Mouse (Mus musculus) liver, postnatal 0 days (tissue): ENCODE measurements around the gene Wwox. TPM values are rescaled to one million over a fixed set of nuclear protein-coding genes. Genes with fewer than 3 reads are reported as not detected.
A peak's percentile ranks its signal among the peaks of the same experiment; 100 is the strongest.

Source experiments
- ATAC-seq: fragments of 200-750 bp; cut with Nextera tagmentation; 2 replicates; pipeline ENCODE4 v1.8.0; 2017; ENCODE audit warnings: mild to moderate bottlenecking, moderate library complexity
- DNase-seq: peaks from one replicate; pipeline ENCODE4 v3.0.0-alpha.2; 2016
- H3K27ac ChIP-seq: fragments of 300-500 bp; sonication (generic); 2 replicates; pipeline ENCODE4 v1.5.1; 2014; ENCODE audit warnings: antibody characterized with exemption, moderate library complexity, mild to moderate bottlenecking, low read depth
- H3K27me3 ChIP-seq: fragments of 300-500 bp; sonication (generic); 2 replicates; pipeline ENCODE4 v1.6.1; 2014; ENCODE audit warnings: low read length, control low read depth, mixed read lengths; ENCODE audit not compliant: insufficient read depth
- H3K36me3 ChIP-seq: fragments of 300-500 bp; sonication (generic); replicated peaks from 2 replicates; pipeline ENCODE4 v1.6.1; 2014; ENCODE audit warnings: mild to moderate bottlenecking, control low read depth, low read length, moderate library complexity, mixed read lengths; ENCODE audit not compliant: insufficient read depth
- H3K4me1 ChIP-seq: fragments of 300-500 bp; sonication (generic); 2 replicates; pipeline ENCODE4 v1.6.1; 2014; ENCODE audit warnings: antibody characterized with exemption, mild to moderate bottlenecking, control low read depth; ENCODE audit not compliant: insufficient read depth
- H3K4me2 ChIP-seq: fragments of 300-500 bp; sonication (generic); 2 replicates; pipeline ENCODE4 v1.6.1; 2014; ENCODE audit warnings: low read depth, mild to moderate bottlenecking, low read length, moderate library complexity, mixed read lengths
- H3K4me3 ChIP-seq: fragments of 300-500 bp; sonication (generic); 2 replicates; pipeline ENCODE4 v1.5.1; 2014; ENCODE audit warnings: low read depth, low read length
- H3K9ac ChIP-seq: fragments of 300-500 bp; sonication (generic); replicated peaks from 2 replicates; pipeline ENCODE4 v1.6.1; 2014; ENCODE audit warnings: mild to moderate bottlenecking, moderate library complexity
- H3K9me3 ChIP-seq: fragments of 300-500 bp; sonication (generic); 2 replicates; pipeline ENCODE4 v1.6.1; 2016; ENCODE audit warnings: mild to moderate bottlenecking, control low read depth, low read length, mixed read lengths
- CTCF ChIP-seq: sonication (generic); IDR thresholded peaks from 2 replicates; pipeline ENCODE4 v1.5.1; 2016; ENCODE audit warnings: antibody characterized with exemption, low read depth
- EP300 ChIP-seq: IDR thresholded peaks from 2 replicates; pipeline ENCODE4 v1.6.1; 2016; ENCODE audit warnings: antibody characterized with exemption, low read depth, mild to moderate bottlenecking
- WGBS: fragments of 180-500 bp; shearing (Covaris S2); extraction: QIAGEN DNeasy Blood & Tissue Kit; methylation state at CpG from one replicate; pipeline ENCODE4 v1.1.7; 2014; ENCODE audit not compliant: insufficient replicate concordance; 5-methylcytosine and 5-hydroxymethylcytosine counted together
- polyA plus RNA-seq: library from polyadenylated mRNA; unstranded; fragments of >200 nt; fragmentation: Nextera tagmentation; extraction: Ambion mirVana; gene quantifications from 2 replicates; pipeline ENCODE4 v1.2.1, GENCODE M21; 2015

The Wwox gene
- polyA plus RNA-seq, 1 experiment from 2014 or later: 3.9 TPM

DNA sequence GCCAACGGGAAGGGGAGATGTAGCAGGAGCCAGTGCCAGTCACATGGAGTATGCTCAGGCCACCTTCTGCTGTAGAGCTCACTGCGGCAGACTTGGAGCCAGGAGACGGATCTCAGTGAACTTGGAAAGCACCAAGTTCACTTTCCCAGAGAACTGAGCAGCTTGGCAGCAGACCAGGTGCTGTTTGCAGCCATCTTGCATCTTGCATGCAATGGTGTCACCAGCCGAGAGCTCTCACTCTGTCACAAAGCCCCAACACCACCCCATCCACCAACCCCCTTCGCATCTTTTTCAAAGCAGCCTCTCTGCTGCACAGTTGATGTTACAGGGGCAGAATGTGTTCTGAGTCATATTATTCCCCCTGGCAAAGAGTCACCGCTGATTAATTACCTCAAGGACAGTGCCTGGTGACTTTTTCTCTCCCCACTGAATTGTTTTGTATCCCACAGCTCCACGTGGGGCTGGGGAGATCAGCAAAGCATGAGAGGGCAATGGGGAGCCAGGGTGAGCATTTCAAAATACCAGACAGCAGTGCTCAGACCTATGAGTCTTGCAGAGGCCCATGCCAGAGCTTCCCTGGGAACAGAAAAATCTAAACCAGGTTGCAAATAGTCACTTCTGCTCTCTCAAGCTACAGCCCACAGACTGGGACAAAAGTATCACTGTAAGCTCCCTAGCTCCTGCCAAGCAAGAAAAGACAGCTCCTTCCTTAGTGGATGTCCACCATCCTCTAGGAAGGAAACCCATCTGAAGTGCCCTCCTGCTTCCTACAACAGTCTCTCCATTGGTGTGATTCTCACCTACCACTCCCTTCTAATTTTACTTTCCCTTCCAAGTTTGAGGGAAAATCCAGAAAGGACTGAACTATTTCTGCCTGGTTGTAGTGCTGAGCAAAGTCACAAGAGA lies 642.1 kb downstream of the Wwox start:
- no peak for TF ChIP-seq CTCF
- no peak for TF ChIP-seq EP300
- Histone ChIP-seq H3K9me3 (no peaks in the 10 kb centered on the region), H3K4me3 (no peak overlapping the region), H3K9ac (no peak overlapping the region), H3K27me3 (no peaks in the 10 kb centered on the region), H3K27ac (no peak overlapping the region), H3K4me1 (no peaks in the 10 kb centered on the region), H3K36me3 (no peaks in the 10 kb centered on the region), H3K4me2 (no peak overlapping the region)
- 68% methylated on average over 7 of the region's 7 CpGs for WGBS
- no peak for ATAC-seq
- no peak for DNase-seq

- ATAC-seq: no peak
- no peak overlapping the region for H3K4me2 ChIP-seq
Observed at GRCm38 (mm10) chr8:115088162-115088561, 648.7 kb downstream of the Wwox start.

GRCm38 (mm10) chr8:115089744-115090143 lies 650.3 kb downstream of the Wwox start:
- ATAC-seq (peak; percentile 62; the same call in 1 of the 2 replicates), DNase-seq (no peak)
- Histone ChIP-seq H3K4me1 (no peaks in the 10 kb centered on the region), H3K9ac (no peak overlapping the region), H3K4me2 (no peak overlapping the region), H3K36me3 (no peaks in the 10 kb centered on the region), H3K27ac (no peak overlapping the region), H3K27me3 (no peaks in the 10 kb centered on the region), H3K4me3 (no peak overlapping the region), H3K9me3 (no peaks in the 10 kb centered on the region)
- TF ChIP-seq CTCF (no peak), EP300 (no peak)
- 20% methylated on average over 7 of the region's 7 CpGs for WGBS

More at GRCm38 (mm10) chr8:115088162-115088561, 648.7 kb downstream of the Wwox start:
- no peak overlapping the region for H3K4me3 ChIP-seq
- H3K27me3 ChIP-seq: no peaks in the 10 kb centered on the region
- H3K9me3 ChIP-seq: no peaks in the 10 kb centered on the region
- no peak overlapping the region for H3K9ac ChIP-seq
- DNase-seq: no peak
- TF ChIP-seq CTCF: peak; percentile 37
- TF ChIP-seq EP300: no peak
- no peaks in the 10 kb centered on the region for H3K36me3 ChIP-seq
- H3K27ac ChIP-seq: no peak overlapping the region
- H3K4me1 ChIP-seq: no peaks in the 10 kb centered on the region

DNA sequence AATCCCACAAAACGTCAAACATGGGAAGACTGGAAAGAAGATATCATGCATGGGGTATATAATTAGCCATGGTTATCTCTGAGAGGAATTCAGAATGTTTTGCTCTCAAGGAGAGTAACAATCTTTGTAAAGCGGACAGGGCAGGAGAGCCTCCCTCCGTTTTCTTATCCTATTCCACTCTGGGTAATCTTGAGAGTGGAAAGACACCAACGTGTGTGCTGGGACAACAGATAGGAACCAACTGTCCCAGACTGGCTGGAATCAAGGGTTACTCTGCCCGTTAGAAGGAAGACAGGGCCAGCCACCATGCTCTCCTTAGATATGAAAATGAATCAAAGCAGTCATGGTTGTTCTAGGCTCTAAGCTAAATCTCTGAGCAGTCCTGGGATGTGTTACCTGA lies 650.7 kb downstream of the Wwox start:
- H3K36me3 ChIP-seq: no peaks in the 10 kb centered on the region
- no peak for TF ChIP-seq CTCF
- no peak for TF ChIP-seq EP300
- no peak overlapping the region for H3K27ac ChIP-seq
- H3K9me3 ChIP-seq: no peaks in the 10 kb centered on the region
- no peaks in the 10 kb centered on the region for H3K4me1 ChIP-seq
- H3K4me2 ChIP-seq: no peak overlapping the region
- 37% methylated on average over 5 of the region's 5 CpGs for WGBS
- H3K9ac ChIP-seq: no peak overlapping the region
- ATAC-seq: peak; percentile 44; the same call in 1 of the 2 replicates
- DNase-seq: no peak
- H3K4me3 ChIP-seq: no peak overlapping the region
- H3K27me3 ChIP-seq: no peaks in the 10 kb centered on the region

- Histone ChIP-seq H3K4me1 (no peaks in the 10 kb centered on the region), H3K27me3 (no peaks in the 10 kb centered on the region), H3K36me3 (no peaks in the 10 kb centered on the region), H3K9me3 (no peaks in the 10 kb centered on the region), H3K4me3 (no peak overlapping the region), H3K9ac (no peak overlapping the region), H3K4me2 (no peak overlapping the region), H3K27ac (no peak overlapping the region)
- DNase-seq (peak; percentile 18), ATAC-seq (no peak)
- WGBS: 82% methylated on average over 4 of the region's 4 CpGs
- TF ChIP-seq CTCF: peak; percentile 67
- no peak for TF ChIP-seq EP300
Observed at GRCm38 (mm10) chr8:115095548-115095947, 656.1 kb downstream of the Wwox start.

- Histone ChIP-seq H3K9me3 (no peaks in the 10 kb centered on the region), H3K27me3 (no peaks in the 10 kb centered on the region), H3K27ac (no peak overlapping the region), H3K9ac (no peak overlapping the region), H3K4me3 (no peak overlapping the region), H3K4me2 (no peak overlapping the region), H3K4me1 (no peaks in the 10 kb centered on the region), H3K36me3 (no peaks in the 10 kb centered on the region)
- ATAC-seq (no peak), DNase-seq (no peak)
- 72% methylated on average over 9 of the region's 9 CpGs for WGBS
- TF ChIP-seq EP300 (no peak), CTCF (no peak)
Observed at GRCm38 (mm10) chr8:115097988-115098562, 658.6 kb downstream of the Wwox start.
